Mouse (Mus musculus) cortical plate, adult 2 months (tissue): Measurements from ENCODE around the gene Apobec1. TPM values are rescaled to one million over a fixed set of nuclear protein-coding genes. Genes with fewer than 3 reads are reported as not detected.
A peak's percentile ranks its signal among the peaks of the same experiment; 100 is the strongest.
"Not testable (repeated sequence)": the region's sequence is repeated elsewhere in the genome, so short reads cannot be mapped to it uniquely, and the experiment has no call there.

Experiments
- H3K27ac ChIP-seq: fragments of 200-500 bp; 2 replicates; pipeline ENCODE4 v1.5.1; 2012; ENCODE audit warnings: low read length, control low read depth, inconsistent platforms; ENCODE audit not compliant: insufficient read depth
- H3K4me1 ChIP-seq: fragments of 200-500 bp; 2 replicates; pipeline ENCODE4 v1.6.1; 2011; ENCODE audit warnings: low read length; ENCODE audit not compliant: control insufficient read depth, insufficient read depth
- H3K4me3 ChIP-seq: fragments of 200-500 bp; 2 replicates; pipeline ENCODE4 v1.5.1; 2011; ENCODE audit warnings: mild to moderate bottlenecking, low read length, control low read depth; ENCODE audit not compliant: insufficient read depth
- CTCF ChIP-seq: fragments of 200-500 bp; IDR thresholded peaks from 2 replicates; pipeline ENCODE4 v1.5.1; 2011; ENCODE audit warnings: mild to moderate bottlenecking, control low read depth, low read length; ENCODE audit not compliant: insufficient read depth; ENCODE audit errors: extremely low read depth
- POLR2A ChIP-seq: fragments of 200-500 bp; IDR thresholded peaks from 2 replicates; pipeline ENCODE4 v1.6.1; 2011; ENCODE audit warnings: mild to moderate bottlenecking, low read length, control low read depth; ENCODE audit not compliant: insufficient read depth; ENCODE audit errors: extremely low read depth
- polyA plus RNA-seq: library from polyadenylated mRNA; depleted of rRNA; stranded (reverse); fragments of >200 nt; gene quantifications from 2 replicates; pipeline ENCODE4 v1.2.3, GENCODE M21; 2012; rRNA removed

Gene Apobec1
- polyA plus RNA-seq, 1 experiment: 4.5 TPM

DNA sequence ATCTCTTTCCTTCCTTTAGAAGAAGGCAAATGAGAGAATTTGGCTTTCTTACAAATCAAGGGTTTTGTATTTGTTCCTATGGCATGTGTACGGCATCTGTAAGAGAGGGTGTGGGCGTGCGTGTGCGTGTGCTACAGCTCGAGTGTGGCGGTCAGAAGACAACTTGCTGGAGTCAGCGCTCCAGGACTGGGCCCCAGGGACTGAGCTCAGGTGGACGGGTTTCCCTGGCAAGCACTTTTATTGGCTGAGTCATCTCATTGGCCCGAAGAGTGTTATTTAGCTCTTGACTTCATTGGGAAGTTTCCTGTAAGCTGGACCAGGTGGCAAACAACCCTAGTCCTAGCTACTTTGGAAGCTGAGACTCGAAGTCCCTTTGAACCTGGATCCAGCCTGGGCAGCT is 56.3 kb downstream of the Apobec1 start:
- no peak overlapping the region for H3K27ac ChIP-seq
- H3K4me3 ChIP-seq: no peak overlapping the region
- no peaks in the 10 kb centered on the region for H3K4me1 ChIP-seq
- TF ChIP-seq CTCF: no peak

DNA sequence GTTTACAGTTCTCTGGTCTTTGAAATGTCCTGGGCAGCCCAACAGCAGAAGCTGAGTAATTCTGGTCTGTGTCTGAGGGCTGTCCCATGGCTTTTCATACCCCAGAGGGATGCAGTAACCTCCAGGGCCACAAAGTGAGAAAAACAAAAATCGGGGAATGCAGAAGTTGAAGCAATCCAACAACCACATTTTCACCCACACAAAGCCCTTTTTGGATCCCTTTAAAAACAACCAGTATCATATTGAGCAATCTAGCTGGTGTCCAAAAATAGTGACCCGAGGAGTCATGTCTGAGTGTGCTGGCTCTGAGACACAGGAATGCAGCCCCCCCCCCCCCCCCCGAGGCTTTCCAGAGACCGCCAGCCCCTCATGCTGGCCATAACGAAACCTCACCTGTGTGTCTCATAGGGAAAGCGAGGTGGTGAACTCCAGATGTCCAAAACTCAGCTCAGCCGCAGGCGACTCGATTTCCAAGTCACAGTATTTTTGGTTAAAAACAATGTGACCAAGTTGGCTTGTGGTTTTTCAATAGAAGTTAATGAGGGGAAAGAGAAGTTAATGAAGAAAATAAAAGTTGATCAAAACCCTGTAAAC is 56.9 kb downstream of the Apobec1 start:
- H3K4me3 ChIP-seq: no peak overlapping the region
- TF ChIP-seq CTCF (no peak), POLR2A (no peak)
- H3K4me1 ChIP-seq: no peaks in the 10 kb centered on the region
- H3K27ac ChIP-seq: no peak overlapping the region

DNA sequence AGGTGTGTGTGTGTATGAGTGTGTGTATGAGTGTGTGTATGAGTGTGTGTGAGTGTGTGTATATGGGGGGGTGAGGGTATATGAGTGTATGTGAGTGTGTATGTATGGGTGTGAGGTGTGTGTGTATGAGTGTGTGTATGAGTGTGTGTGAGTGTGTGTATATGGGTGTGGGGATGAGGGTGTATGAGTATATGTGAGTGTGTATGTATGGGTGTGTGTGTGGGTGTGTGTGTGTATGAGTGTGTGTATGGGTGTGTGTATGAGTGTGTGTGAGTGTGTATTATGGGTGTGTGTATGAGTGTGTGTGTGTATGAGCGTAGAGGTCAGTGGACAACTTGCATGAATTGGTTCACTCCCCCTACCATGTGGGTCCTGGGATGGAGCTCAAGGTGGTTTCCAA is 57.6 kb downstream of the Apobec1 start:
- no peak for TF ChIP-seq CTCF
- no peak for TF ChIP-seq POLR2A
- H3K4me1 ChIP-seq: no peaks in the 10 kb centered on the region
- H3K4me3 ChIP-seq: no peak overlapping the region
- H3K27ac ChIP-seq: no peak overlapping the region

DNA sequence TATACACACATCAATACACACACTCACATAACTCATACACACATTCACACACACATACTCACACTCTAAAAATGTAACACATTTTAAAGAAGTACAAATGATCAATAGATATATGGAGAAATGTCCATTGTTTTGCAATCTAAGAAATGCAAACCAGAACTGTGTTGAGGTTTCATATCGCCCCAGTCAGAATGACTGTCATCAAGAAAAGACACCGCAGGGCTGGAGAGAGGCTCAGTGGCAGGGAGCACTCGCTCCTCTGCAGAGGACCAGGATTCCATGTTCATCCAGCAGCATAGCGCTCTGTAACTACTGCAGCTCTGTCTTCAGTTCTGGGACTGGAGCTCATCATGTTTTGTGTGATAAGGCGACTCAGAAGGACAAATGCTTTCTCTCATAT is 58.7 kb downstream of the Apobec1 start:
- H3K4me1 ChIP-seq: no peaks in the 10 kb centered on the region
- H3K27ac ChIP-seq: no peak overlapping the region
- no peak overlapping the region for H3K4me3 ChIP-seq
- TF ChIP-seq POLR2A (no peak), CTCF (no peak)

DNA sequence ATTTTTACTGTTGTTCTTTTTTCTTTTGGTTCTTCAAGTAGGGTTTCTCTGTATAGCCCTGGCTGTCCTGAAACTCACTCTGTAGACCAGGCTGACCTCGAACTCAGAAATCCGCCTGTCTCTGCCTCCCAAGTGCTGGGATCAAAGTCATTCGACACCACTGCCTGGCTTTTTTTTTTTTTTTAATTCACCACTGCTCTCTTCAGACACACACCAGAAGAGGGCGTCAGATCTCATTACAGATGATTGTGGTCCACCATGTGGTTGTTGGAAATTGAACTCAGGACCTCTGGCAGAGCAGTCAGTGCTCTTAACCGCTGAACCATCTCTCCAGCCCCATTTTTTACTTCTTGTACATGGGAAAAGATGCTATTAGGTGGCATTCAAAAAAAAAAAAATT is 59.8 kb downstream of the Apobec1 start:
- not testable (repeated sequence) for H3K4me3 ChIP-seq, H3K27ac ChIP-seq, H3K4me1 ChIP-seq

DNA sequence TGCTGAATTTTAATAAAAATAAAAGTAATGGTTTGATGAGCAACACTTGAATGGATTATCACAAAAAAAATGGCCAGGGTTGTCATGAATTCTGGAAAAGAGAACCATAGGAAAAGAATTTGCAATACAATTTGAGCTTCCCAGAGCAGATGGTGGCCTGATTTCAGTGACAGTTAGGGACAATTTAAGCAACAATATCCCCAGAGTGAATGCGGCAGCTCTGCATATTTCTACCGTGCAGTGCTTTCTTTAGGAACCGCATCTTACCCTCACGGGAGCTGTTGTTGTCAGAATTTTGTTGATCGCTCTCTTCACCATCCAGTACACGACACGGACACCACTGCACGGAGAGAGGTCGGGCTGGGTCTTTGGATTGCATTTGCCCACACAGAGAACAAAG is 62.7 kb downstream of the Apobec1 start:
- Histone ChIP-seq H3K4me1 (no peaks in the 10 kb centered on the region), H3K4me3 (no peak overlapping the region), H3K27ac (peak overlapping the region; percentile 4; the same call in 1 of the 2 replicates)
- TF ChIP-seq POLR2A: no peak
- TF ChIP-seq CTCF: no peak

DNA sequence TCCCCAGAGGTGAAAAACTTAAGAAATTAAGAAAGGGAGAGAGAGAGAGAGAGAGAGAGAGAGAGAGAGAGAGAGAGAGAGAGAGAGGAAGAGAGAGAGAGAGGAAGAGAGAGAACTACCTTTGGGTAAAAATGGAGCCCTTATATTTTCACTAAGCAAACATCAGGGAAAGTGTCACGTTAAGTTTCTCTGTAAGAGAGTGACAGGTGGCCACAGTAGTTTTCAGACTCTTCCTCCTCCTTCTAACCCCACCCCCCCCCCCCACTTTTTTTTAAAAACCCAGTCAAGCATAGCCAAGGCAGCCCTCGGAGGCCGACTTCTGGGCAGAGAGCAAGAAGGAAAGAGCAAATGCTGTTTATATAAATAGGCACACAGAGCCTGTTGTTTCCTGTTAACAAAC is 68.2 kb downstream of the Apobec1 start:
- no peak overlapping the region for H3K4me3 ChIP-seq
- no peaks in the 10 kb centered on the region for H3K4me1 ChIP-seq
- TF ChIP-seq CTCF (no peak), POLR2A (no peak)
- no peak overlapping the region for H3K27ac ChIP-seq

DNA sequence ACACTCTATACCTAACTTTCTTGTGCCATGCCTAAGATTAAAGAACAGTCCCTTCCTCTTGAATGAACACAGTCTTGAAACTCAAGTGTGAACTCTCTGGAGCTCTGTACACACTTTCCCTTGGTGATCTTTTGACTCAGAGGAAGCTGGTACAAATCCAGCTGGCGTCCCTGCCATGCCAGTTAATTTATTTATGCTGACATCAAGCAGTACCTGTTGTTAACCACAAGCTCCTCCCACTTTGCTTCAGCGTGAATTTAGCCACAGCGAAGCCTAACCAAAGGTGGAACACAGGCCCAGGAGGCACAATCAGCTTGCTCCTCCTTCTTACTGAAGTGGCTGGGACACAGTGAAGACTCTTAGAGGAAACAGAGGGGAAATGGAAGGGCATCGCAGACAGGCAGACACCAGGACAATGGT is 69.4 kb downstream of the Apobec1 start:
- TF ChIP-seq POLR2A (no peak), CTCF (no peak)
- Histone ChIP-seq H3K4me3 (no peak overlapping the region), H3K4me1 (no peaks in the 10 kb centered on the region), H3K27ac (no peak overlapping the region)

DNA sequence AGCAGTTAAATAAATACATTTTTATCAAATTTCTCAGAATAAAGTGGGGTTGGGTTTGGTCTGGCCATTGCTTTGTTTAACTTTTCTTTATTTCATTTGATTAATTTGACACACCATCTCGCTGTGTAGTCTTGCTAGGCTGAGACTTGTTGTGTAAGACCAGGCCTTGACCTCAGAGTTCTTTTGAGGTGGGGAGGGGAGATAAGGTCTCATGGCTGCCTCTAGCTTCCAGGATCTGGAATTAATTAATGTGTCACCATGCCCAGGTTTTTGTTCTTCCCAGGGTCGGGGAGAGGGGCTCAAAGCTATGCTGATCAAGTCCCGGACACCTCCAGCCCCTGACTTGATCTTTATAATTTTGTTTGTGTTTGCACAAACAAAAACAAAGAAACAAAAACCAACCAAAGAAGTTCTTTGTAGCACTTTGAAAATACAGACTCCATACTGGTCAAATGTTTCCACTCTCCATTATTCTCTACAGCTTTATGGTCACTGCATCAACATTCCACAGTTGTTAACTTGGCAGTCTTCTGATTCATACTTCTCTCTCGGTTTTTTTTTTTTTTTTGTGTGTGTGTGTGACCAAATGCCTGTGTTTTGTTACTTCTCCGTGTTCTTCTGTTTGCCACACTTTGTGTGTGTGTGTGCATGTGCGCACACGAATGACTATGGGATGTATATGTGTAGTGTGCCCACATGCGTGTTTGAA is 70.6 kb downstream of the Apobec1 start:
- H3K4me3 ChIP-seq: no peak overlapping the region
- no peaks in the 10 kb centered on the region for H3K4me1 ChIP-seq
- no peak for TF ChIP-seq CTCF
- H3K27ac ChIP-seq: no peak overlapping the region

DNA sequence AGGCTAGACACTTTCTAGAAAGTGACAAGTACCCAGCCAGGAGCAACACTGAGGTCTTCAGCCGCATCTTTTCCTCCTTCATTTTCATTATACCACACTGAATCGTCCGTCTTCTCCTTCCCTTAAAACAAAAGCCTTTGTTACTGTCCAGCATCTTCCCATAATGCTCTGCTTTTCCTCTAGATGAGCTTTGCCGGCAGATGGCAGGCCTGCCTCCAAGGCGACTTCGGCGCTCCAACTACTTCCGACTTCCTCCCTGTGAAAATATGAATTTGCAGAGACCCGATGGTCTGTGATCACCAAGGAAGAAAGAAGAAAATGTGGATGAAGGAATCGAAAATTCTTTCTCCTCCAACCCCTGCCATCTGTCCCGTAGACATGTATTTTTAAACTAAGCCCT is 74.1 kb downstream of the Apobec1 start:
- H3K27ac ChIP-seq: no peak overlapping the region
- H3K4me3 ChIP-seq: no peak overlapping the region
- H3K4me1 ChIP-seq: no peaks in the 10 kb centered on the region
- TF ChIP-seq POLR2A (no peak), CTCF (no peak)

Other genes starting within 250 kb of the Apobec1 start
- gene Rimklb, start 103.7 kb downstream of the Apobec1 start, polyA plus RNA-seq: 41.6 and 49.5 TPM in 2 replicates
- gene Mfap5, start 96.6 kb downstream of the Apobec1 start, polyA plus RNA-seq: 0.83 and 0.92 TPM in 2 replicates
- gene Aicda, start 48.6 kb downstream of the Apobec1 start, polyA plus RNA-seq: not detected in 2 replicates
- not detected in 2 replicates for gene Gdf3, start 7.6 kb upstream of the Apobec1 start, polyA plus RNA-seq
- gene Dppa3, start 24.0 kb upstream of the Apobec1 start, polyA plus RNA-seq: not detected in 2 replicates
- gene Nanog, start 105.0 kb upstream of the Apobec1 start, polyA plus RNA-seq: 0.10 TPM in 1 of 2 replicates, not detected in the other
- gene Slc2a3, start 199.2 kb upstream of the Apobec1 start, polyA plus RNA-seq: 100 and 101 TPM in 2 replicates
- gene Foxj2, start 217.5 kb upstream of the Apobec1 start, polyA plus RNA-seq: 12.7 and 13.1 TPM in 2 replicates